Mouse (Mus musculus) testis, adult 10 weeks (tissue): ENCODE results near the gene Mgat4d. TPM values are rescaled to one million over a fixed set of nuclear protein-coding genes. Genes with fewer than 3 reads are reported as not detected.

ENCODE experiments used
- polyA plus RNA-seq: library from polyadenylated mRNA; stranded (reverse); fragments of 350-450 nt; fragmentation: Illumina TruSeq; extraction: RNeasy Lipid Tissue Mini Kit (QIAGEN cat#74804); gene quantifications from one replicate; pipeline ENCODE4 v1.2.3, GENCODE M21; 2014; ENCODE audit warnings: low read depth, low replicate concordance

Mgat4d gene
- polyA plus RNA-seq, result 285 TPM

GRCm38 (mm10) chr8:83348263-83348662 is at the start of gene Mgat4d:
Gene Mgat4d, plus strand, starts transcription at chr8:83348471.

GRCm38 (mm10) chr8:83331899-83332697 is 16.2 kb upstream of the Mgat4d start, which contains the start of gene Elmod2:
Gene Elmod2, minus strand, starts transcription at chr8:83332486.

GRCm38 (mm10) chr8:83389316-83390005 is 41.2 kb downstream of the Mgat4d start, which contains the start of gene Clgn:
Gene Clgn, plus strand, starts transcription at chr8:83389867.

Other genes with a start within 250 kb of the Mgat4d start
- 13.0 TPM for gene Tbc1d9, start 183.1 kb upstream of the Mgat4d start, polyA plus RNA-seq
- not detected for gene Gm10645, start 182.3 kb upstream of the Mgat4d start, polyA plus RNA-seq
- gene Ucp1, start 58.1 kb upstream of the Mgat4d start, polyA plus RNA-seq, result not detected
- gene Elmod2, start 16.0 kb upstream of the Mgat4d start, polyA plus RNA-seq, result 18.7 TPM
- 998 TPM for gene Clgn, start 41.4 kb downstream of the Mgat4d start, polyA plus RNA-seq
- 64.3 TPM for gene Scoc, start 109.9 kb downstream of the Mgat4d start, polyA plus RNA-seq
- gene Olfr370, start 187.3 kb downstream of the Mgat4d start, polyA plus RNA-seq, result not detected
- gene Ndufb7, start 218.2 kb downstream of the Mgat4d start, polyA plus RNA-seq, result 0.48 TPM